Mouse (Mus musculus) myocyte (in vitro differentiated cells): ENCODE results near the gene Higd1c.
"Not testable (repeated sequence)": the region's sequence is repeated elsewhere in the genome, so short reads cannot be mapped to it uniquely, and the experiment has no call there.

Source experiments
- CEBPB ChIP-seq: IDR thresholded peaks from 2 replicates; pipeline ENCODE4 v1.6.1; 2011; ENCODE audit warnings: mild to moderate bottlenecking, moderate library complexity; ENCODE audit not compliant: poor library complexity, insufficient read depth, severe bottlenecking
- E2F4 ChIP-seq: IDR thresholded peaks from one replicate; pipeline ENCODE4 v1.6.1; 2011; ENCODE audit warnings: mild to moderate bottlenecking, control low read depth, moderate library complexity; ENCODE audit not compliant: insufficient read depth
- MAX ChIP-seq: IDR thresholded peaks from one replicate; pipeline ENCODE4 v1.6.1; 2011; ENCODE audit warnings: low read depth, mild to moderate bottlenecking, control low read depth
- MYOD1 ChIP-seq, 3 experiments: IDR thresholded peaks; one replicate each; pipeline ENCODE4 v1.6.1; 2011; ENCODE audit warnings: control low read depth in 2 of 3, low read depth in 2 of 3, mild to moderate bottlenecking in 2 of 3, moderate library complexity in 1 of 3; ENCODE audit not compliant: insufficient read length in 2 of 3, control insufficient read depth in 1 of 3
- MYOG ChIP-seq, 3 experiments: IDR thresholded peaks; one replicate each; pipeline ENCODE4 v1.6.1; 2011; ENCODE audit warnings: control low read depth in 2 of 3, low read depth in 2 of 3, mild to moderate bottlenecking in 2 of 3; ENCODE audit not compliant: insufficient read length in 2 of 3, control insufficient read depth in 1 of 3, insufficient read depth in 1 of 3
- POLR2A ChIP-seq: IDR thresholded peaks from one replicate; pipeline ENCODE4 v1.6.1; 2011; ENCODE audit warnings: low read depth, mild to moderate bottlenecking, control low read depth, moderate library complexity; ENCODE audit not compliant: insufficient read length
- POLR2AphosphoS2 ChIP-seq: IDR thresholded peaks from one replicate; pipeline ENCODE4 v1.6.1; 2011; ENCODE audit warnings: low read depth, control low read depth; ENCODE audit not compliant: insufficient read length
- REST ChIP-seq: IDR thresholded peaks from one replicate; pipeline ENCODE4 v1.6.1; 2011; ENCODE audit warnings: mild to moderate bottlenecking, control low read depth, moderate library complexity; ENCODE audit not compliant: insufficient read depth, insufficient read length
- SRF ChIP-seq: IDR thresholded peaks from one replicate; pipeline ENCODE4 v1.6.1; 2011; ENCODE audit warnings: low read depth; ENCODE audit not compliant: control insufficient read depth, insufficient read length
- TCF12 ChIP-seq: IDR thresholded peaks from one replicate; pipeline ENCODE4 v1.6.1; 2011; ENCODE audit warnings: mild to moderate bottlenecking, control low read depth; ENCODE audit not compliant: poor library complexity, insufficient read depth, severe bottlenecking
- TCF3 ChIP-seq: IDR thresholded peaks from one replicate; pipeline ENCODE4 v1.6.1; 2011; ENCODE audit warnings: low read depth, control low read depth; ENCODE audit not compliant: insufficient read length
- USF1 ChIP-seq: IDR thresholded peaks from one replicate; pipeline ENCODE4 v1.6.1; 2011; ENCODE audit warnings: low read depth, mild to moderate bottlenecking, control low read depth, moderate library complexity

DNA sequence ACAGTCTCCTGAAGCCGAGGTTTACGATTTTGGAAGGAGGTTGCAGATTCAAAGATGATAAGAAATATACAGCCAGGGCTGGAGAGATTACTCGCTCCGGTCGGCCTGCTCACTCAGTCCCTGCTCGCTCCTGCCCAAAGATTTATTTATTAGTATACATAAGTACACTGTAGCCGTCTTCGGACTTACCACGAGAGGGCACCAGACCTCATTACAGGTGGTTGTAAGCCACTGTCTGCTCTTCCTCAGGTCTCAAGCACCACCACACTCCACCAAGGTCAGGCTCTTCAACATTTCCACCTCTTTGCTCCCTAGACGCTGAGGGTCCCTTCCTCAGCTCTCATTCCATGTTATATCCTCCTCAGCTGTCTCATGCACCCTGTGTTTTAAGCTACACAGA is 26.5 kb upstream of the Higd1c start:
- not testable (repeated sequence) for TF ChIP-seq POLR2A; POLR2AphosphoS2; E2F4; MYOG (IDR thresholded peaks at IDR 0.05; ENCODE audit: control insufficient read depth in 1 of 3, insufficient read depth in 1 of 3, insufficient read length in 2 of 3, low read depth in 2 of 3); MYOD1 (IDR thresholded peaks at IDR 0.05; ENCODE audit: control insufficient read depth in 1 of 3, insufficient read length in 2 of 3, low read depth in 2 of 3); TCF12; CEBPB; MAX; TCF3; SRF; USF1; REST
